Mouse (Mus musculus) T-helper 1 cell (primary cell): Measurements from ENCODE around the gene Rab5a.
"Not testable (repeated sequence)": the region's sequence is repeated elsewhere in the genome, so short reads cannot be mapped to it uniquely, and the experiment has no call there.

Experiments
- in situ Hi-C: fragments of 300-600 bp; cut with MboI, MseI; formaldehyde crosslinking; loops from one replicate; pipeline ENCODE4 v1.15.1; 2025; ENCODE audit warnings: high pct_unique_total_duplicates

Rab5a gene

DNA sequence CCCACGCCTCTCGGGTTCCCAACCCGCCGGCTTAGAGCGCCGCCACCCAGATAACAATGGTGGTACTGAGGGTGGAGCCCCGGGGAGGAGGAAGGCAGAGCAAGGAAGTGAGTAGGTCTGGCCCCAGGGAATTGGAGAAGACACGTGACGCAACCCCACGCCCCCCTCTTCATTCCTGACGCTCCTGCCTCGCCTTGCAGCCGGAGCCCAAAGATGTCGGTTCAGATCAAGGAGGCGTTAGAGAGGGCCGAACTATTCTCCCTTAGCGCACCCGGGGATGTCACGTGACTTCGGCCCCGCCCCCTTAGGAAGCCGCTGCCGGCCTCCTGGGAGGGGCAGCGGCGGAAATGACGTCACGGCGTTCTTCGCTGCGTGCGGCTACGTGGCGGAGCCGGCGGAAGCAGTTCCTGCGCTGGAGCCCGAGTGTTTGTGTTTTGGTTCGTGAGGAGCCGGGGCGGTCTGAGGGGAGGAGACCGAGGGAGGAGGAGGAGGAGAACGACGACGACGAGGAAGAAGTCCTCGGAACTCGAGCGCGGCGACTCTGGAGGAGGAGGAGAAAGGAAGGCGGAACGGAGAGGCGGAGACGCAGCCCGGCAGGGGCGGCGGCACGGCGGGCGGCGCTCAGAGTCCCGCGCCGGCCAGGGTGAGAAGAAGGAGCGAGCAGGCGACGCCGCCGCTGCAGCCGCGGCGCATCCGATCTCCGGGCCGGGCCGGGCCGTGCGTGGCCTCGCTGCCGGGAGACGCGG, at the start of gene Rab5a:
Gene Rab5a (plus strand): TSS at position 377 of the 746 bp plus-strand sequence.
- in situ Hi-C loops = loop anchor here (25.0 kb wide), 1 partner anchor 1342 kb away; no protein-coding TSS in a partner anchor

- in situ Hi-C loops = no loop called here
Measured at GRCm38 (mm10) chr17:53456152-53456551, 22.9 kb upstream of the Rab5a start.

DNA sequence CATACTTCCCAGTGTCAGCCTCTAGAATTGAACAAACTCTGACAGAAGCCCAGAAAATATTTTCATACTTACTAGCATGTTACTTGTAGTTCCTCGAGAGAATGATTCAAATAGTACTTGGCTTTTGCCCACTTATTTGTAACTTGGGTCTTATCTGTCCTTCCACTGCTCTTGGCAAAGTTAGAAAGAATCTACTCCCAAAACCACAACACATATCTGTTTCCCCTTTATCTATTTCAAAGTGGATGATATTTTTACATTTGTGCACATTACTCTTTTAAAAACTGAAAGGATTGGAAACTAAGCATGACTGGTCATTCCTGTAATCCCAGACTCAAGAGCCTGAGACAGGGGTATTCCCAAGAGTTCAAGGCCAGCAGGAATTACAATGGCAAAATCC, 22.3 kb upstream of the Rab5a start:
- in situ Hi-C loops = no loop called here

- in situ Hi-C loops = no loop called here
Measured at GRCm38 (mm10) chr17:53462603-53463495, 16.2 kb upstream of the Rab5a start, which contains the start of gene Efhb. TSS of gene Efhb (minus strand) at chr17:53463321.

DNA sequence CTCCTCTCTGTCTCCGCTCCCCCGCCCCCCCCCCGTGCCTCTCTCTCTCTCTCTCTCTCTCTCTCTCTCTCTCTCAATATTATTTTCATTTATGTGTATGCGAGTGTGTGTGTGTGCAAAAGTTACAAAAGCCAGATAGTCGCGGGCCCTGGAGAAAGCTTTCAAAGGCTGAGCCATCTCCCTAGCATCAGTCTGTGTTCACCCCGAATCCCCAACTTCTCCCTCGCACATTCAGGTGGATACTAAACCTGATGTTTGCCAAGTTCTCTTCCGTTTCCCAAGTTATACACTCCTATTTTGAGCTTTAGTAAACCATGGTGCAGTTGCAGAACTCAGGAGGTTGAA, 15.6 kb upstream of the Rab5a start:
- in situ Hi-C loops = no loop called here

GRCm38 (mm10) chr17:53465569-53465968, 13.5 kb upstream of the Rab5a start:
- in situ Hi-C loops = no loop called here

DNA sequence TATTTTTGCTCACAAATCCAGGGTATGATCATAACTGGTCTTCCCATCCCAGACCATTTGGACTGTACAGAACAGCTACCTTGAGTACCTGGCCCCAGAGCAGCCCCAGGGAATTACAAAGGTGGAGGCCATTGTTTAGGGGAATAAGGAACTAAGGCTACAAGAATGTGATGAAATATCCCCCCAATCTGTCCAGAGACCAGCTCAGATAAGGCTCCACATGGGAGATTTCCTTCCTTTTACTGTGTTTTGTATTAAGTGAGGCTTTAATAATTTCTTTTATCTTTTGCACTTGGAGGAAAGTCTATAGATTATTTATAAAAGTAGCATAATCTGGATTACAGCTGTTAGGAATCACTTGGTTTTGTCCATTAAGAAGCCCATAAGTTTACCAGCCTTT, 10.3 kb upstream of the Rab5a start:
- in situ Hi-C loops = no loop called here

GRCm38 (mm10) chr17:53478066-53478857, 772 bp upstream of the Rab5a start:
- in situ Hi-C loops = loop anchor here (25.0 kb wide), 1 partner anchor 1341 kb away; no protein-coding TSS in a partner anchor

GRCm38 (mm10) chr17:53479604-53480041, 589 bp downstream of the Rab5a start:
- in situ Hi-C loops = loop anchor here (25.0 kb wide), 1 partner anchor 1342 kb away; no protein-coding TSS in a partner anchor

DNA sequence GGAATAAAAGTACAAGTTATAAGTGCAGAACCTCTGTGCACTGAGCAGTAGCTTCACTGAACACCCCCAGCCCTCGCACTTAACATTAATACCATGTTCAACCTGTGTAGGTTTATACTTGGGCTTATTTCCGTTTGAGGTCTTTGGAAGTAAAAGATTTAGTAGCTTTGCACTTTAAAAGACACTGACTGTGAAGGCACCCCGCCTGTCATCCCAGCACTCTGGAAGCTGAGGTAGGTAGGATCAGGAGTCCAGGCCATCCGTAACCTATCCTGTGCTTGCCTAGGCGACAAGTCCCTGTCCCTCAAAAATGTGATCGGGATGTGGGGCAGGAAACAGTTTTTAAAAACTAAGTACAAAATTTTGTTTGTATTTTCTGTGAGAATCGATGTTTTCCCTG, 1.4 kb downstream of the Rab5a start:
- in situ Hi-C loops = loop anchor here (25.0 kb wide), 1 partner anchor 1343 kb away; no protein-coding TSS in a partner anchor

DNA sequence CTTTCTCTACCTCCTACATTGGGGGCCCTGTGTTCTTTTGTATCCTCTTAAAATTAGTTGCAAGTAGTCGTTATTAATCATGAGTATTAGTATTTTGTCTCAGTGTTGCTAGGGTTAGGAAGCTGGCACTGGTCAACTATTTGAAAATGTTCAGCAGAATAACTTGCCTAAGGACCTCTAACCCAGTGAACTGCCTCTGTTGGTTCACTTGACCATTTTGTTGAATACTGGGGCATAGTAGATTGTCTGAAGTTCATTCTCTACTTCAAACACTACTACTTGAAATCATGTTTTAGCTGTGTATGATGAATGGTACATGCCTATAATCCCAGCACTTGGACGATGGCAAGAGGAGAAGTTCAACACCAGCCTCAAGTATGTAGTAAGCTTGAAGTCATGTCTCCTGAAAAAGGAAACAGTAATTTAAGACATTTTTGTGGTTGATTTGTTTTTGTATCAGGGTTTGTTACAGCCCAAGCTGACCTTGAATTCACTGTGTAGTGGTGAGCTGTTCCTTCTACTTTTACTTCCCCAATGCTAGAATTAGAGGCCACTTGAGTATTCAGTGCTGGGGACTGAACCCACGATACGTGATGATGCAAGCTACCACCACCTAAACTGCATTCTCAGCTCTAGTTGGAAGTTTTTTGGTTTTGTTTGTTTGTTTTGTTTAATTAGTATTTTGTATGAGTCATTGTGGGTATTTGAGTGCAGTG, 9.4 kb downstream of the Rab5a start:
- in situ Hi-C loops = loop anchor here (25.0 kb wide), 1 partner anchor 1351 kb away; no protein-coding TSS in a partner anchor

- in situ Hi-C loops = loop anchor here (25.0 kb wide), 1 partner anchor 1352 kb away; no protein-coding TSS in a partner anchor
Measured at GRCm38 (mm10) chr17:53489007-53489378, 10.0 kb downstream of the Rab5a start.

- in situ Hi-C loops = no loop called here
Measured at GRCm38 (mm10) chr17:53502966-53503365, 23.9 kb downstream of the Rab5a start.

DNA sequence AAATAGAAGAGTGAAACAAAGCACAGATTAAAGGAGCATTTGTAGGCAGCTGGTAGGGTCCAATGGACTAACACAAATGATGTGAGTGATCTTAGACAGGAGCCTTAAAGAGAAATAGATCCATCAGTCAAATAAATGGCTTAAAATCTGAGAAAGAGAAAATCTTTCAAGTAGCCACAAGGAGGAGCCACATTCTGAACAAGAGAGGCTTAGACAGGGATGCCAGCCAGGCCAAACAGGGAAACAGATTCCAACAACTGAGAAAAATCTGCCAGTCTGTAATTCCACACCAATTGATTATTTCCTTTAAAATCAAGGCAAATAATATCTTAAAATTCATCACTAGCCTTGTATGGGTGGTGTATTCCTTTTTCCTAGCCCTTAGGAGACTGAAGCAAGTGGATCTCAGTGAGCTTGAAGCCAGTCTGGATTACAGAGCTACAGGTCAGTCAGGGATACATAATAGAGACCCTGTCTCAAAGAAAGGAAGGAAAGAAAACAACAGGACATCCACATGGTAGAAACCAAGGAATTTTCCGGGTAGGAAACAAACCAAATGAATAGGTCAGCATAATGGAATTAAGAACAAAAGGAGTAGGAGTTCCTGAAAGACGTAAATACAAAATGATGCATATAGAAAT, 33.4 kb downstream of the Rab5a start:
- in situ Hi-C loops = no loop called here

GRCm38 (mm10) chr17:53519364-53519763, 40.3 kb downstream of the Rab5a start:
- in situ Hi-C loops = no loop called here

GRCm38 (mm10) chr17:53520509-53520908, 41.5 kb downstream of the Rab5a start:
- in situ Hi-C loops = loop anchor here (5.0 kb wide), 1 partner anchor 317 kb away; no protein-coding TSS in a partner anchor

- in situ Hi-C loops = no loop called here
Measured at GRCm38 (mm10) chr17:53528034-53528433, 49.0 kb downstream of the Rab5a start.

GRCm38 (mm10) chr17:53531160-53531559, 52.1 kb downstream of the Rab5a start:
- in situ Hi-C loops = no loop called here

GRCm38 (mm10) chr17:53532425-53532824, 53.4 kb downstream of the Rab5a start:
- in situ Hi-C loops = no loop called here

- in situ Hi-C loops = not testable (repeated sequence)
Measured at GRCm38 (mm10) chr17:53539351-53539750, 60.3 kb downstream of the Rab5a start, which contains the start of gene Pp2d1. TSS of gene Pp2d1 (minus strand) at chr17:53539451.
